7 mouse cellular contexts compared by ENCODE assay signal in genomic region chr14:105177238-105177693, GRCm38 (mm10). TPM values are rescaled to one million over a fixed set of nuclear protein-coding genes. Genes with fewer than 3 reads are reported as not detected.
DNase-seq lines count a peak whose midpoint lies in the region; ATAC-seq lines count a peak whose summit lies in the region.

Gene Rbm26, minus strand, starts transcription at chr14:105177327.

- peak; percentile 96 for ATAC-seq in intestine, embryonic 16.5 days
- peak; percentile 97 for ATAC-seq in midbrain, embryonic 11.5 days (ENCODE audit: low FRiP score)

- H3K4me3 ChIP-seq in intestine, embryonic 16.5 days (ENCODE audit: low read length) = peak within 1 kb of the TSS; percentile 94
- H3K4me3 ChIP-seq in midbrain, embryonic 11.5 days (ENCODE audit: low read depth, low read length) = peak within 1 kb of the TSS; percentile 98

- under 1% methylated on average over 28 of the region's 28 CpGs for WGBS in intestine, embryonic 16.5 days
- under 1% methylated on average over 28 of the region's 28 CpGs for WGBS in midbrain, embryonic 11.5 days

- H3K36me3 ChIP-seq in intestine, embryonic 16.5 days (ENCODE audit: control insufficient read depth, insufficient read depth, low read length) = 0 out of 2 replicates have a peak, but pooled peaks cover 3% of the 10 kb centered on the region
- H3K36me3 ChIP-seq in midbrain, embryonic 11.5 days (ENCODE audit: control insufficient read depth, insufficient read depth, low read length) = no peaks in the 10 kb centered on the region

- no peaks in the 10 kb centered on the region for H3K9me3 ChIP-seq in intestine, embryonic 16.5 days (ENCODE audit: control insufficient read depth, low read length)
- no peaks in the 10 kb centered on the region for H3K9me3 ChIP-seq in midbrain, embryonic 11.5 days (ENCODE audit: control insufficient read depth, low read length)

- peak within 1 kb of the TSS; percentile 89 for H3K27ac ChIP-seq in intestine, embryonic 16.5 days (ENCODE audit: low read length)
- H3K27ac ChIP-seq in midbrain, embryonic 11.5 days (ENCODE audit: low read depth, low read length) = peak within 1 kb of the TSS; percentile 88

- H3K9ac ChIP-seq in intestine, embryonic 16.5 days (ENCODE audit: low read depth, low read length) = peak within 1 kb of the TSS; percentile 97
- H3K9ac ChIP-seq in midbrain, embryonic 11.5 days (ENCODE audit: low read length) = peak within 1 kb of the TSS; percentile 98

- H3K4me1 ChIP-seq in intestine, embryonic 16.5 days (ENCODE audit: control insufficient read depth, insufficient read depth, low read length) = peaks cover 20% of the 10 kb centered on the region
- H3K4me1 ChIP-seq in midbrain, embryonic 11.5 days (ENCODE audit: control insufficient read depth, insufficient read depth, low read length) = peaks cover 12% of the 10 kb centered on the region; the same call in 1 of the 2 replicates

- peak; percentile 96 for DNase-seq in adrenal gland, adult 8-10 months
- DNase-seq in embryo, embryonic 9.5 days (ENCODE audit: extremely low spot score) = peak; percentile 97
- peak; percentile 93 to 97 for DNase-seq in gastrocnemius, postnatal 4 days (ENCODE audit: low spot score in 2 of 2)
- DNase-seq in left cerebral cortex, postnatal 36 days (ENCODE audit: low spot score in 2 of 2) = peak; percentile 95 to 96
- DNase-seq in midbrain, embryonic 11.5 days (ENCODE audit: low spot score, missing footprints) = peak; percentile 98
- DNase-seq in skeletal muscle tissue, adult 2 months (ENCODE audit: low read depth, low spot score) = peak; percentile 97

- H3K27me3 ChIP-seq in intestine, embryonic 16.5 days (replicated peaks; ENCODE audit: control insufficient read depth, insufficient read depth, low read length) = no peaks in the 10 kb centered on the region
- H3K27me3 ChIP-seq in midbrain, embryonic 11.5 days (ENCODE audit: control insufficient read depth, insufficient read depth, low read length) = no peaks in the 10 kb centered on the region

- H3K4me2 ChIP-seq in intestine, embryonic 16.5 days (ENCODE audit: low read depth, low read length) = peak within 1 kb of the TSS; percentile 77
- peak within 1 kb of the TSS; percentile 66 for H3K4me2 ChIP-seq in midbrain, embryonic 11.5 days

- intact Hi-C loops in left cerebral cortex, postnatal 36 days (cut with DNase I) = loop anchor here (5.0 kb wide), 1 partner anchor 115 kb away; no protein-coding TSS in a partner anchor

RNA-seq across cellular contexts. Expression of gene Rbm26, which starts in this region (rescaled TPM):
- total RNA-seq in adrenal gland, adult 8-10 months (2022) = 10 to 100 TPM; 40.0 to 69.5 (median 47.2) TPM
- 10 to 100 TPM; 40.3 to 47.3 TPM for total RNA-seq in gastrocnemius, postnatal 4 days (2021)
- polyA plus RNA-seq in intestine, embryonic 16.5 days (2015; fragmentation: Nextera tagmentation; extraction: Ambion mirVana) = 18.3 and 18.5 TPM in 2 replicates
- 10 to 100 TPM; 49.3 to 66.8 TPM for total RNA-seq in left cerebral cortex, postnatal 36 days (2021)
- polyA plus RNA-seq in midbrain, embryonic 11.5 days (2014; fragmentation: Nextera tagmentation; extraction: Ambion mirVana) = 38.5 and 43.0 TPM in 2 replicates

Comparison
In these comparisons a context has a peak if more than half of its experiments do, and no peak if none do; other contexts are left out.
1. Peak in every context shown above with its lines: DNase-seq, ATAC-seq, H3K4me3 ChIP-seq and H3K27ac ChIP-seq.